Mouse (Mus musculus) hindbrain, postnatal 0 days (tissue): ENCODE data around the gene Fgfr2. TPM values are rescaled to one million over a fixed set of nuclear protein-coding genes. Genes with fewer than 3 reads are reported as not detected.

Source experiments
- ATAC-seq: fragments of 200-750 bp; cut with Nextera tagmentation; 2 replicates; pipeline ENCODE4 v1.8.0; 2017; ENCODE audit warnings: mild to moderate bottlenecking, moderate TSS enrichment, moderate library complexity
- DNase-seq: peaks from one replicate; pipeline ENCODE4 v3.0.0-alpha.2; 2015; ENCODE audit warnings: low spot score
- H3K27ac ChIP-seq: fragments of 300-500 bp; sonication (generic); 2 replicates; pipeline ENCODE4 v1.5.1; 2014; ENCODE audit warnings: mild to moderate bottlenecking
- H3K27me3 ChIP-seq: fragments of 300-500 bp; sonication (generic); 2 replicates; pipeline ENCODE4 v1.6.1; 2014; ENCODE audit warnings: low read length, mixed read lengths; ENCODE audit not compliant: insufficient read depth
- H3K36me3 ChIP-seq: fragments of 300-500 bp; sonication (generic); 2 replicates; pipeline ENCODE4 v1.6.1; 2014; ENCODE audit warnings: low read length, mixed read lengths; ENCODE audit not compliant: insufficient read depth
- H3K4me1 ChIP-seq: fragments of 300-500 bp; sonication (generic); 2 replicates; pipeline ENCODE4 v1.6.1; 2014; ENCODE audit warnings: antibody characterized with exemption, low read length, mixed read lengths; ENCODE audit not compliant: insufficient read depth
- H3K4me2 ChIP-seq: fragments of 300-500 bp; sonication (generic); 2 replicates; pipeline ENCODE4 v1.6.1; 2014; ENCODE audit warnings: low read depth, mild to moderate bottlenecking, low read length, moderate library complexity, mixed read lengths
- H3K4me3 ChIP-seq: fragments of 300-500 bp; sonication (generic); 2 replicates; pipeline ENCODE4 v1.5.1; 2014; ENCODE audit warnings: low read length
- H3K9ac ChIP-seq: fragments of 300-500 bp; sonication (generic); replicated peaks from 2 replicates; pipeline ENCODE4 v1.6.1; 2014; ENCODE audit warnings: mild to moderate bottlenecking, low read length, moderate library complexity, mixed read lengths
- H3K9me3 ChIP-seq: fragments of 300-500 bp; sonication (generic); 2 replicates; pipeline ENCODE4 v1.6.1; 2016; ENCODE audit warnings: low read length, mixed read lengths
- CTCF ChIP-seq: IDR thresholded peaks from 2 replicates; pipeline ENCODE4 v1.5.1; 2016; ENCODE audit warnings: antibody characterized with exemption, control low read depth, low read depth
- WGBS: fragments of 180-500 bp; shearing (Covaris S2); extraction: QIAGEN DNeasy Blood & Tissue Kit; methylation state at CpG from one replicate; pipeline ENCODE4 v1.1.7; 2014; 5-methylcytosine and 5-hydroxymethylcytosine counted together
- polyA plus RNA-seq: library from polyadenylated mRNA; unstranded; fragments of >200 nt; fragmentation: Nextera tagmentation; extraction: Ambion mirVana; gene quantifications from 2 replicates; pipeline ENCODE4 v1.2.1, GENCODE M21; 2015
- total RNA-seq: library from RNA; depleted of rRNA; stranded (reverse); fragments of >200 nt; gene quantifications from 2 replicates; pipeline ENCODE4 v1.2.3, GENCODE M21; 2014

Fgfr2 gene
- total and polyA plus RNA-seq, 2 experiments from 2014 or later = 17.3 to 49.0 TPM

DNA sequence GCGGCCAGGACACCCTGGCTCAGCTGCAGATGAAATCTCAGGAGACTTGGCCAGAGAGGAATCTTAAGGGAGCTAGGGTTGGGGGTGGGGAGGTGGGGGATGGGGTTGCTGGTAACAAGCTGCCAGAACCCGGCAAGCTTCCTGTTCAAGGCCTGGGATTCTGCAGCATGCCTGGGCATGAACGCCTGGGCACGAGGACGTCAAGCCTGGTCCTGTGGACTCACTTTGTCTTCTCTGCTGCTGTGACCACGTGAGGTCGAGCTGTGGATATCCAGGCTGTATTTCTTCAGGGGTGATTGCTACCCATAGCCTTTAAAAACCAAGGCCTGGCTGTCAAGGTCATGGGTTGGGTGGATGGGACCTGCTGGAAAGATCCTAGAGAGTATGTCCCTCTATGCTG lies 117.4 kb downstream of the Fgfr2 start:
- Histone ChIP-seq H3K4me1 (peaks cover 15% of the 10 kb centered on the region; the same call in 1 of the 2 replicates), H3K36me3 (no peaks in the 10 kb centered on the region), H3K4me3 (no peak overlapping the region), H3K4me2 (no peak overlapping the region), H3K9me3 (no peaks in the 10 kb centered on the region), H3K27ac (no peak overlapping the region), H3K27me3 (no peaks in the 10 kb centered on the region), H3K9ac (no peak overlapping the region)
- no peak for ATAC-seq
- no peak for TF ChIP-seq CTCF
- no peak for DNase-seq
- 87% methylated on average over 7 of the region's 7 CpGs for WGBS

DNA sequence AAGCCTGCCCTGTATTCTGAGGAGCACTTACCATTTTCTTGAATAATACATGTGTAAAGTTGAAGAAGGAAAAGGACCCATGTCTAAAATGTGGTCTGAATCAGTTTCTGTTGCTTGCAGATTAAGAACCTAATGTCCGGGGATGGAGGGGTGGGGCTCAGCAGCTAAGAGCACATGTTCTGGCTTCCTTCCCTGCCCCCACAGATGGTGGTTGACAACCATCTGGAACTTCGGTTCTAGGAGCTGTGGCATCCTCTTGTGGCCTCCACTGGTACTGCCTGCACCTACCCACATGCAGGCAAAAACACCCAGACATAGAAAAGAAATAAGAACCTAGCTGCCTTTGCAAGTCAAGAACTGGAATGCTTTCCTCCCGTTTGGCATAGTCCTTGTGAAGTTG lies 119.7 kb downstream of the Fgfr2 start:
- H3K4me1 ChIP-seq = 0 out of 2 replicates have a peak, but pooled peaks cover 7% of the 10 kb centered on the region
- no peak overlapping the region for H3K9ac ChIP-seq
- H3K4me3 ChIP-seq = no peak overlapping the region
- 19% methylated on average over 3 of the region's 3 CpGs for WGBS
- peaks cover 8% of the 10 kb centered on the region; the same call in 1 of the 2 replicates for H3K36me3 ChIP-seq
- peak; percentile 99 for TF ChIP-seq CTCF
- no peaks in the 10 kb centered on the region for H3K27me3 ChIP-seq
- no peaks in the 10 kb centered on the region for H3K9me3 ChIP-seq
- DNase-seq (peak; percentile 91), ATAC-seq (peak; percentile 78; the same call in 1 of the 2 replicates)
- H3K27ac ChIP-seq = no peak overlapping the region
- no peak overlapping the region for H3K4me2 ChIP-seq

- no peaks in the 10 kb centered on the region for H3K9me3 ChIP-seq
- H3K36me3 ChIP-seq = peaks cover 17% of the 10 kb centered on the region; the same call in 1 of the 2 replicates
- no peak overlapping the region for H3K27ac ChIP-seq
- DNase-seq (no peak), ATAC-seq (no peak)
- no peaks in the 10 kb centered on the region for H3K27me3 ChIP-seq
- 68% methylated on average over 6 of the region's 6 CpGs for WGBS
- H3K4me1 ChIP-seq = 0 out of 2 replicates have a peak, but pooled peaks cover 7% of the 10 kb centered on the region
- TF ChIP-seq CTCF = no peak
- H3K4me3 ChIP-seq = no peak overlapping the region
- H3K9ac ChIP-seq = no peak overlapping the region
- H3K4me2 ChIP-seq = no peak overlapping the region
Measured at GRCm38 (mm10) chr7:133002271-133002670, 120.9 kb downstream of the Fgfr2 start.

- no peaks in the 10 kb centered on the region for H3K27me3 ChIP-seq
- H3K4me1 ChIP-seq = 0 out of 2 replicates have a peak, but pooled peaks cover 7% of the 10 kb centered on the region
- no peaks in the 10 kb centered on the region for H3K9me3 ChIP-seq
- H3K9ac ChIP-seq = no peak overlapping the region
- WGBS = 85% methylated on average over 3 of the region's 3 CpGs
- ATAC-seq = no peak
- no peak for TF ChIP-seq CTCF
- no peak for DNase-seq
- H3K4me2 ChIP-seq = no peak overlapping the region
- no peak overlapping the region for H3K4me3 ChIP-seq
- no peak overlapping the region for H3K27ac ChIP-seq
- H3K36me3 ChIP-seq = peaks cover 17% of the 10 kb centered on the region; the same call in 1 of the 2 replicates
Measured at GRCm38 (mm10) chr7:133001388-133001787, 121.8 kb downstream of the Fgfr2 start.

- Histone ChIP-seq H3K4me3 (no peak overlapping the region), H3K4me2 (no peak overlapping the region), H3K4me1 (0 out of 2 replicates have a peak, but pooled peaks cover 7% of the 10 kb centered on the region), H3K27ac (no peak overlapping the region), H3K9ac (no peak overlapping the region), H3K36me3 (peaks cover 17% of the 10 kb centered on the region; the same call in 1 of the 2 replicates), H3K9me3 (no peaks in the 10 kb centered on the region), H3K27me3 (no peaks in the 10 kb centered on the region)
- no peak for TF ChIP-seq CTCF
- DNase-seq = no peak
- no peak for ATAC-seq
- WGBS = 96% methylated on average over 11 of the region's 11 CpGs
Measured at GRCm38 (mm10) chr7:132999061-132999460, 124.1 kb downstream of the Fgfr2 start.

- H3K4me3 ChIP-seq = no peak overlapping the region
- H3K4me1 ChIP-seq = 0 out of 2 replicates have a peak, but pooled peaks cover 7% of the 10 kb centered on the region
- no peak overlapping the region for H3K9ac ChIP-seq
- no peak overlapping the region for H3K27ac ChIP-seq
- no peak for DNase-seq
- 93% methylated on average over 12 of the region's 12 CpGs for WGBS
- ATAC-seq = no peak
- no peak overlapping the region for H3K4me2 ChIP-seq
- no peaks in the 10 kb centered on the region for H3K27me3 ChIP-seq
- no peak for TF ChIP-seq CTCF
- no peaks in the 10 kb centered on the region for H3K9me3 ChIP-seq
- H3K36me3 ChIP-seq = peaks cover 17% of the 10 kb centered on the region; the same call in 1 of the 2 replicates
Measured at GRCm38 (mm10) chr7:132998639-132999038, 124.5 kb downstream of the Fgfr2 start.

- no peak overlapping the region for H3K4me3 ChIP-seq
- peaks cover 21% of the 10 kb centered on the region; the same call in 1 of the 2 replicates for H3K36me3 ChIP-seq
- peak; percentile 62 for DNase-seq
Measured at GRCm38 (mm10) chr7:132996391-132996790, 126.8 kb downstream of the Fgfr2 start.

More at GRCm38 (mm10) chr7:132996391-132996790, 126.8 kb downstream of the Fgfr2 start:
- Histone ChIP-seq H3K27me3 (no peaks in the 10 kb centered on the region), H3K9me3 (no peaks in the 10 kb centered on the region), H3K4me1 (no peaks in the 10 kb centered on the region), H3K9ac (no peak overlapping the region), H3K4me2 (no peak overlapping the region), H3K27ac (no peak overlapping the region)
- no peak for ATAC-seq
- TF ChIP-seq CTCF = peak; percentile 77
- WGBS = 94% methylated on average over 5 of the region's 5 CpGs
